Mouse (Mus musculus) olfactory bulb, adult 2 months (tissue): ENCODE results near the gene Ptk7.

ENCODE experiments used
- CTCF ChIP-seq: fragments of 200-500 bp; IDR thresholded peaks from 2 replicates; pipeline ENCODE4 v1.5.1; 2012; ENCODE audit warnings: low read depth, mild to moderate bottlenecking, low read length, moderate library complexity; ENCODE audit not compliant: insufficient read depth
- POLR2A ChIP-seq: fragments of 200-500 bp; IDR thresholded peaks from 2 replicates; pipeline ENCODE4 v1.6.1; 2012; ENCODE audit warnings: mild to moderate bottlenecking, low read depth, low read length, moderate library complexity; ENCODE audit not compliant: insufficient read depth

DNA sequence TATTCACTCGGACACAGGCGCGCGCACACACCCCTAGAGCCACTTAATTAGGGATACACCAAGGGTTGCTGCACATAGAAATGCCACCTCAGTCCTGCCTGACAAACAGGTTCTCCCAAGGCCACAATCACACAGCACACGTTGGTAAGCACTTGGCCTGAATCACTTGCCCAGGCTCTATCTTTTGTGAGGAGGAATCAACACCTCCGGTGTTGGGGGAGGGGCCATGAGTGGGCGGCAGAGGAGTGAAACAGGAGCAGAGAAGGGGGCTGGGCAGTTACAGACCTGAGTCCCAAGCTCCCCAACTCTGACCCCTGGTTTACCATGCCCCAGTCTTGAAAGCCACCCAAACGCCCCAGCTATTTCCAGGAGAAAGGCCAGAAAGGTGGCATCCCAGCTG lies 82.3 kb downstream of the Ptk7 start:
- TF ChIP-seq CTCF (no peak), POLR2A (no peak)
